Mouse (Mus musculus): ENCODE data around the gene Slc6a19. TPM values are rescaled to one million over a fixed set of nuclear protein-coding genes. Genes with fewer than 3 reads are reported as not detected.

Slc6a19 gene
- polyA plus RNA-seq, 1 experiment = 18.6 TPM

DNA sequence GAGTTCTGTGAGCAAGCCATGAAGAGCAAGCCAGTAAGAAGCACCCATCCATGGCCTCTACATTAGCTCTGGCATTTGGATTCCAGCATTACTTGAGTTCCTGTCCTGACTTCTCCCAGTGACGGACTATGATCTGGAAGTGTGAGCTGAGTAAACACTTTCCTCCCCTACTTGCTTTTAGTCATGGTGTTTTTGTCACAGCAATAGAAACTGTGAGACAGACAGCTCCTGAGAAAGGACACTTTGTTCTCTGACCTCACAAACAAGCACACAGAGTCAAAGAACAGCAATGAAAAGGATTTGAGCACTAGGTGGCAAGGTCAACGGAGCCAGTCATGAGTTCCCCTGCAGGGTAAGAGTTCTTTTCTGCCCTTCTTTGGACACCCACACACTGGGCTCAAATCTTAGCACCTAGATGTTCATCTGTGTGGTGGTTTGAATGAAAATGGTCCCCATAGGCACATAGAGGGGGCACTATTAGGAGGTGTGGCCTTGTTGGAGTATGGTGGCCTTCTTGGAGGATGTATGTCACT lies 44.4 kb downstream of the Slc6a19 start:
- TF ChIP-seq CTCF (IDR thresholded peaks at IDR 0.05; ENCODE audit: borderline replicate concordance, control insufficient read depth, extremely low read depth, insufficient read depth, low read length, poor library complexity) (no peak), POLR2A (IDR thresholded peaks at IDR 0.05; ENCODE audit: control insufficient read depth, extremely low read depth, insufficient read depth, low read length, poor library complexity) (no peak)
- H3K4me1 ChIP-seq (replicated peaks; ENCODE audit: control insufficient read depth, insufficient read depth, low read length) = no peaks in the 10 kb centered on the region
- no peaks in the 10 kb centered on the region; the same call in 1 of the 2 replicates for H3K27me3 ChIP-seq (ENCODE audit: control insufficient read depth, insufficient read depth, low read length)
- no peak overlapping the region for H3K27ac ChIP-seq (ENCODE audit: control insufficient read depth, insufficient read depth, low read length)
- WGBS = 92% methylated on average over 2 of the region's 2 CpGs
- DNase-seq = no peak
- no peak overlapping the region for H3K4me3 ChIP-seq (ENCODE audit: control insufficient read depth, insufficient read depth, low read length)
- H3K36me3 ChIP-seq (ENCODE audit: control insufficient read depth, insufficient read depth, low read length) = no peaks in the 10 kb centered on the region

DNA sequence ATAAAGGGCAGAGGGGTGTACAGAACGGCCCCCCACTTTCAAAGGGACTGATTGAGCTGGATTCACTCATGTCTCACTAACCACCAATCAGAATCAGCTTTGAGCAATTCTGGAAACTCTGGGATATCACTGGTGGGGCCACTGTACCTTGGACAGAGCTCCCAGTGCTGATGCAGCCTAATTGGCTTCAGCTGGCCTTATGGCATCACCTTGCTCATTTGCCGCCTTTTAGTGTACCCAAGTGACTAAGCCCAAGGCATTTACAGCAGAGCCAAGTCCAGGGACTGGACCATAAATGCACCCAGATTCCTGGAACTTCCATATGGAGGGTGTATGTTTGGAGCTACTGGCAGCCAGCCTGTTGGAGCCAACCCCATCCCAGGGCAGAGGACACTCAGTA lies 45.7 kb downstream of the Slc6a19 start:
- WGBS = 66% methylated on average over 2 of the region's 2 CpGs
- no peaks in the 10 kb centered on the region for H3K36me3 ChIP-seq (ENCODE audit: control insufficient read depth, insufficient read depth, low read length)
- H3K4me1 ChIP-seq (replicated peaks; ENCODE audit: control insufficient read depth, insufficient read depth, low read length) = no peaks in the 10 kb centered on the region
- H3K27ac ChIP-seq (ENCODE audit: control insufficient read depth, insufficient read depth, low read length) = no peak overlapping the region
- H3K4me3 ChIP-seq (ENCODE audit: control insufficient read depth, insufficient read depth, low read length) = no peak overlapping the region
- TF ChIP-seq CTCF (IDR thresholded peaks at IDR 0.05; ENCODE audit: borderline replicate concordance, control insufficient read depth, extremely low read depth, insufficient read depth, low read length, poor library complexity) (no peak), POLR2A (IDR thresholded peaks at IDR 0.05; ENCODE audit: control insufficient read depth, extremely low read depth, insufficient read depth, low read length, poor library complexity) (no peak)
- H3K27me3 ChIP-seq (ENCODE audit: control insufficient read depth, insufficient read depth, low read length) = no peaks in the 10 kb centered on the region; the same call in 1 of the 2 replicates
- DNase-seq = no peak

DNA sequence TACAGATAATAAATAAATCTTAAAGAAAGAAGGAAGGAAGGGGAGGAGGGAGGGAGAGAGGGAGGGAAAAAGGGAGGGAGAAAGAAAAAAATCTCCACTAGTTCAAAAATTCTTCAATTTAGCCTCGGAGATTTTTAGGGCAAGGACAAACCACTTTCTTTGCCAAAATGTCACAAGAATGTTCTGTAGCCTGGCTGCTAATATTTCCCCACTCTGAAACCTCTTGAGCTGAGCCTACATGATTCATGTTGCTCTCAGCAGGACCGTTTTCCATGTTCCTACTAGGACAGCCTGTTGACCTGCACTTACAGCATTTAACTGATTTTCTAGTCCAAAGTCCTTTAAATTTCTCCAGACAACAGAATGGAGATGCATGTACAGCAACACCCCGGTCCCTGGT lies 49.7 kb downstream of the Slc6a19 start:
- Histone ChIP-seq H3K4me3 (ENCODE audit: control insufficient read depth, insufficient read depth, low read length) (no peak overlapping the region), H3K36me3 (ENCODE audit: control insufficient read depth, insufficient read depth, low read length) (no peaks in the 10 kb centered on the region), H3K27me3 (ENCODE audit: control insufficient read depth, insufficient read depth, low read length) (no peaks in the 10 kb centered on the region; the same call in 1 of the 2 replicates), H3K27ac (ENCODE audit: control insufficient read depth, insufficient read depth, low read length) (no peak overlapping the region), H3K4me1 (replicated peaks; ENCODE audit: control insufficient read depth, insufficient read depth, low read length) (no peaks in the 10 kb centered on the region)
- no peak for DNase-seq
- WGBS = 74% methylated on average over 3 of the region's 3 CpGs
- TF ChIP-seq POLR2A (IDR thresholded peaks at IDR 0.05; ENCODE audit: control insufficient read depth, extremely low read depth, insufficient read depth, low read length, poor library complexity) = no peak
- TF ChIP-seq CTCF (IDR thresholded peaks at IDR 0.05; ENCODE audit: borderline replicate concordance, control insufficient read depth, extremely low read depth, insufficient read depth, low read length, poor library complexity) = no peak

DNA sequence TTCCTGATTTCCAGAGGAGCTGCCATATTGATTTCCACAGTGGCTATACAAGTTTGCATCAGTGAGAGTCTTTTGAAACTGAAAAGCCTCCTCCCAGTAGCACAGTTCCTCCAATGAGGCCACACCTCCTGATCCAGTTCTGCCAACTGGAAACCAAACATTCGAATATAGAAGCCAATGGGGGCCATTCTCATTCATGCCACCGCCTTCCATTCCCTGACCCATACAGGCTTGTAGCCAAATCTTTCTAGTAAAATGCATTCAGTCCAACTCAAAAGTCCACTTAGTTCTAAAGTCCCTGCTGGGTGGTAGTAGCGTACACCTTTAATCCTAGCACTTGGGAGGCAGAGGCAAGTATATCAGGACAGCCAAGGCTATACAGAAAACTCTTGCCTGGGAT lies 51.4 kb downstream of the Slc6a19 start:
- Histone ChIP-seq H3K4me1 (replicated peaks; ENCODE audit: control insufficient read depth, insufficient read depth, low read length) (peaks cover 8% of the 10 kb centered on the region; the same call in 1 of the 2 replicates), H3K4me3 (ENCODE audit: control insufficient read depth, insufficient read depth, low read length) (no peak overlapping the region), H3K27me3 (ENCODE audit: control insufficient read depth, insufficient read depth, low read length) (no peaks in the 10 kb centered on the region; the same call in 1 of the 2 replicates), H3K36me3 (ENCODE audit: control insufficient read depth, insufficient read depth, low read length) (no peaks in the 10 kb centered on the region), H3K27ac (ENCODE audit: control insufficient read depth, insufficient read depth, low read length) (no peak overlapping the region)
- WGBS = 89% methylated on average over 3 of the region's 3 CpGs
- TF ChIP-seq CTCF (IDR thresholded peaks at IDR 0.05; ENCODE audit: borderline replicate concordance, control insufficient read depth, extremely low read depth, insufficient read depth, low read length, poor library complexity) = no peak
- no peak for TF ChIP-seq POLR2A (IDR thresholded peaks at IDR 0.05; ENCODE audit: control insufficient read depth, extremely low read depth, insufficient read depth, low read length, poor library complexity)
- no peak for DNase-seq

DNA sequence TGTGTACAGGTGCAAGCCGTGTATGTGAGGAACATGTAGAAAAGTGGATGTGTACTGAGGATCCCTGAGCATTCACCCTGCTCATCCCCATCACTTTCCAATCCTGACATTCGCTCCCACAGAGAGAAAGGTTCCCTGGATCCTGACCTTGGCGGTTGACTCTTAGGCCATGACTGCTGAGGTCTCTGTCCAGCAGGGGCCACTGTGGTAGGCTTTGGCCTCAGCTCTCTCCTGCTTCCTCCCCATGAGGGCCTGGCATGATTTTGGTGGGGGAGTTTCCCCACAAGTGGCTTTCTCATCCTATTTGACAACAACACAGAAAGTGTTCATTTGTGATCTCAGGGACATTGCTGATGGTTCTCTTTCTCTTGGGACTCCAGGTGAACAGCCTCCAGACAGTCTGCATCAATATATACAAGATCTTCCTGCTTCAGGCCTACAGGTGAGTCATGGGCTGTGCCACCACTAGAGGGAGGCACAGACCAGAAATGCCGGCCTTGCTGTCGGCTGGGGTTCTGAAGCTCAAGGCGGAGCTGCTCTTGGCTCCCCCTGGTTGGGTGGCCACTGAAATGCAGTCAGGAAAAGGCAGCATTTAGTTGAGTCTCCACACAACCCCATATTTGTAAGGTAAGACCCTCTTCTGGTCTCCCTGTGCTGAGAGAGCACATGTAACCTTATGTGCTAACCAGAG lies 58.1 kb downstream of the Slc6a19 start:
- H3K27ac ChIP-seq (ENCODE audit: control insufficient read depth, insufficient read depth, low read length) = peak overlapping the region; percentile 30; the same call in 1 of the 2 replicates
- DNase-seq = peak; percentile 85
- no peak overlapping the region for H3K4me3 ChIP-seq (ENCODE audit: control insufficient read depth, insufficient read depth, low read length)
- H3K27me3 ChIP-seq (ENCODE audit: control insufficient read depth, insufficient read depth, low read length) = no peaks in the 10 kb centered on the region
- peaks cover 24% of the 10 kb centered on the region for H3K4me1 ChIP-seq (replicated peaks; ENCODE audit: control insufficient read depth, insufficient read depth, low read length)
- TF ChIP-seq POLR2A (IDR thresholded peaks at IDR 0.05; ENCODE audit: control insufficient read depth, extremely low read depth, insufficient read depth, low read length, poor library complexity) = no peak
- peak; percentile 98 for TF ChIP-seq CTCF (IDR thresholded peaks at IDR 0.05; ENCODE audit: borderline replicate concordance, control insufficient read depth, extremely low read depth, insufficient read depth, low read length, poor library complexity)
- H3K36me3 ChIP-seq (ENCODE audit: control insufficient read depth, insufficient read depth, low read length) = no peaks in the 10 kb centered on the region
- 50% methylated on average over 6 of the region's 6 CpGs for WGBS

GRCm38 (mm10) chr13:73641296-73641695 lies 63.4 kb downstream of the Slc6a19 start:
- Histone ChIP-seq H3K4me1 (replicated peaks; ENCODE audit: control insufficient read depth, insufficient read depth, low read length) (peaks cover 23% of the 10 kb centered on the region), H3K27ac (ENCODE audit: control insufficient read depth, insufficient read depth, low read length) (peak overlapping the region; percentile 49), H3K27me3 (ENCODE audit: control insufficient read depth, insufficient read depth, low read length) (no peaks in the 10 kb centered on the region), H3K36me3 (ENCODE audit: control insufficient read depth, insufficient read depth, low read length) (no peaks in the 10 kb centered on the region), H3K4me3 (ENCODE audit: control insufficient read depth, insufficient read depth, low read length) (no peak overlapping the region)
- no peak for TF ChIP-seq CTCF (IDR thresholded peaks at IDR 0.05; ENCODE audit: borderline replicate concordance, control insufficient read depth, extremely low read depth, insufficient read depth, low read length, poor library complexity)
- no peak for TF ChIP-seq POLR2A (IDR thresholded peaks at IDR 0.05; ENCODE audit: control insufficient read depth, extremely low read depth, insufficient read depth, low read length, poor library complexity)
- peak; percentile 33 for DNase-seq
- 17% methylated on average over 4 of the region's 4 CpGs for WGBS

All from thymus, adult 2 months (tissue).